Mouse (Mus musculus): ENCODE results near the gene Zdhhc8. TPM values are rescaled to one million over a fixed set of nuclear protein-coding genes. Genes with fewer than 3 reads are reported as not detected.

The Zdhhc8 gene
- polyA plus RNA-seq, 1 experiment from 2014 or later, result 13.5 TPM

DNA sequence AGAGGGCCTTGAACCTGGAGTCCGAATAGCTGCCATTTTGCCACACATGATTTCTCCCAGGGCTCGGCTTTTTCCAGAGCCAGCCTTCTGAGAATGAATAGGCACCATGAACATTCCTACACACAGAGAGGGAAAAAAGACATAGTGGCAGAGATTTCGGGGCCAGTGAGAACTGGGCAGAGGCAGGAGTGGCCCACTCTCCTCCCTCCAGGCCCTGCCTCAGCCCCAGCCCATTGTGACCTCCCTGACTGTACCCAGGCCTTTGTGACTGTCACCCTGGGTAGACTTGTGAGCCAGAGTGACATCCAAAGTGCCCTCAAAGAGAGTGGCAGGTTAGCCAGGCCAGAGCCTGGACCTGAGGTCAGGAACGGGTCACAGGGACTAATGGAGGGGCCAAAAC lies 17.4 kb downstream of the Zdhhc8 start, which contains the start of gene Ccdc188:
Gene Ccdc188, plus strand, starts transcription at position 301 of the 400 bp plus-strand sequence.
- H3K36me3 ChIP-seq (ENCODE audit: insufficient read depth, low read length), result 0 out of 2 replicates have a peak, but pooled peaks cover 1% of the 10 kb centered on the region
- no peak for DNase-seq (ENCODE audit: low spot score)
- TF ChIP-seq CTCF (IDR thresholded peaks at IDR 0.05; ENCODE audit: low read depth), result no peak
- H3K27me3 ChIP-seq (ENCODE audit: insufficient read depth, low read length), result no peaks in the 10 kb centered on the region
- ATAC-seq (replicated peaks; ENCODE audit: low FRiP score, low read depth), result no peak
- H3K9ac ChIP-seq (ENCODE audit: low read depth, low read length), result no peak within 1 kb of the TSS
- no peak within 1 kb of the TSS for H3K4me3 ChIP-seq (replicated peaks; ENCODE audit: low read depth, low read length)
- WGBS, result 91% methylated on average over 4 of the region's 4 CpGs
- no peak within 1 kb of the TSS for H3K27ac ChIP-seq
- H3K4me1 ChIP-seq (replicated peaks; ENCODE audit: insufficient read depth, low read length), result peaks cover 7% of the 10 kb centered on the region
- no peak within 1 kb of the TSS for H3K4me2 ChIP-seq (ENCODE audit: low read length)
- H3K9me3 ChIP-seq (replicated peaks; ENCODE audit: low read length), result no peaks in the 10 kb centered on the region

DNA sequence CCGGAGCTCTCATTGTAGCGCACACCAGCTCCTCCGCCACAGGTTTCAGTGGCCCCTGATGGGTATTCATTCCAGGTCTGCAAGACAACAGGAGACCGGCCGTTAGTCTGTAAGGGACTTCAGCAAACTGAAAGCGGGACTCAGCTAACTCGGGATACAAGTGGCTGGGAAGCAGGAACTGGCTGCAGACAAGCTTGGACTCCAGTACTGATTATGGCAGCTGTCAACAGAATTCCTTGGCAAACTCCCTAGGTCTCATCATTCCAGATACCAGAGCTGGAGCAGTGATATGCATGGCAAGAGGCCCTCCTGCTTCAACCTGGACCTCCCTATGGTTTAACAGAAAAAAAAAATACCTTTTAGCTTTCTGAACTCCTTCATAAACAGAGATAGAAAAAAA lies 20.1 kb downstream of the Zdhhc8 start:
- Histone ChIP-seq H3K27me3 (ENCODE audit: insufficient read depth, low read length) (no peaks in the 10 kb centered on the region), H3K4me3 (replicated peaks; ENCODE audit: low read depth, low read length) (no peak overlapping the region), H3K27ac (no peak overlapping the region), H3K36me3 (ENCODE audit: insufficient read depth, low read length) (no peaks in the 10 kb centered on the region), H3K4me2 (ENCODE audit: low read length) (no peak overlapping the region), H3K9me3 (replicated peaks; ENCODE audit: low read length) (no peaks in the 10 kb centered on the region), H3K4me1 (replicated peaks; ENCODE audit: insufficient read depth, low read length) (peaks cover 3% of the 10 kb centered on the region), H3K9ac (ENCODE audit: low read depth, low read length) (no peak overlapping the region)
- no peak for DNase-seq (ENCODE audit: low spot score)
- 79% methylated on average over 7 of the region's 7 CpGs for WGBS
- no peak for ATAC-seq (replicated peaks; ENCODE audit: low FRiP score, low read depth)
- no peak for TF ChIP-seq CTCF (IDR thresholded peaks at IDR 0.05; ENCODE audit: low read depth)

DNA sequence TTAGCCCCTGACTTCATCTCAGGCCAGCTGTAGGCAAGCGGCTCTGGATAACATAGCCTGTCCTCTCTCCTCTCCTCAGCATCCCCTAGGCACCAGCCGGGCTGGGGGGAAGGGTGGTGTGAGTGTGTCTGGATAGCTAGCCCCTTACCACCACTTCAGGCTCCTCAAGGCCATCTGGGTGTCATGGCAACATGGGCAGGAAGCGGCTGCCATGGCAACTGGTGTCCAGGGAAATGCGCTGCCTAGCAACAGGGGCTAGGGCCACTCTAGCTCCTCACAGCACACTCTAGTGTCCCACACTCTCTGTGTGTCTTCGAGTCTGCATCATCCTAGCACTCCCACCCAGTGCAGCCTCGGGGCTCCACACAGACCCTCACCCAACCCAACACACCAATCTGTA lies 21.2 kb downstream of the Zdhhc8 start:
- DNase-seq (ENCODE audit: low spot score) (no peak), ATAC-seq (replicated peaks; ENCODE audit: low FRiP score, low read depth) (no peak)
- no peaks in the 10 kb centered on the region for H3K27me3 ChIP-seq (ENCODE audit: insufficient read depth, low read length)
- no peak overlapping the region for H3K4me2 ChIP-seq (ENCODE audit: low read length)
- H3K4me1 ChIP-seq (replicated peaks; ENCODE audit: insufficient read depth, low read length), result no peaks in the 10 kb centered on the region
- no peak overlapping the region for H3K9ac ChIP-seq (ENCODE audit: low read depth, low read length)
- TF ChIP-seq CTCF (IDR thresholded peaks at IDR 0.05; ENCODE audit: low read depth), result no peak
- 41% methylated on average over 6 of the region's 6 CpGs for WGBS
- no peaks in the 10 kb centered on the region for H3K36me3 ChIP-seq (ENCODE audit: insufficient read depth, low read length)
- H3K27ac ChIP-seq, result no peak overlapping the region
- no peaks in the 10 kb centered on the region for H3K9me3 ChIP-seq (replicated peaks; ENCODE audit: low read length)
- H3K4me3 ChIP-seq (replicated peaks; ENCODE audit: low read depth, low read length), result no peak overlapping the region

DNA sequence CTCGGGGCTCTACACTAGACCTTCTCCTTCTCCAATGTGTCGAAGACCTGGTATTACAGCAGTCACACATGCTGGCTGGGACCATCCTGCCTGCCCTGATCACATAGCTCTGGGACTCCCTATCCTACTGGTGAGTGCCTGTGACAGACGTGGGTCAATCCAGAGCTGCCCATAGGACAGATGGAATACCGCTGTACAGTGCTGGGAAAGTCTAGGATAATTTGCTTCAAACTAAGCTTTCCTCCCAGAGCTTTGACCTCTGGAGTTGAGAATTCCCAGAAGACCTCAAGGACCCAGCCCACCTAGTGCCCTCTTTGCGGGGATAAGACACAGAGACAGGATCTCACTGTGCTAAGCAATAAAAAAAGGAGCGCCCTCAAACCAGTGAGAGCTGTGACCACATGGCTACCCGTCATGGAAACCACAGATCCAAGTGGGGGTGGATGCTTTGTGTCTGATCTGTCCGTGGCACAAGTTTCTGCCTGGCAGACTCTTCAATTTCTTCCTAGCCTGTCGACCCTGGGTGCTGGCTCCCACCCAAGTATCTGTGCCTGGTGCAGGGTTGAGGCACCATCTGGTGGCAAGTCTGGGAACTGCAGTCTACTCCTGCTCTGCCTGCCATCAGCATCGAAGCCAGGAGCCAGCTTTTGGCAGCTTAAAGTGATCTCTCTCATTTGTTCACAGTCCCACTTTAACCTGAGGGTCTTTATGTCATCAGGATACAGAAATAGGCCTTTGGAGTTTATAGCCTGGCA lies 23.3 kb downstream of the Zdhhc8 start:
- Histone ChIP-seq H3K27me3 (ENCODE audit: insufficient read depth, low read length) (no peaks in the 10 kb centered on the region), H3K27ac (no peak overlapping the region), H3K4me2 (ENCODE audit: low read length) (no peak overlapping the region), H3K4me3 (replicated peaks; ENCODE audit: low read depth, low read length) (no peak overlapping the region), H3K4me1 (replicated peaks; ENCODE audit: insufficient read depth, low read length) (no peaks in the 10 kb centered on the region), H3K36me3 (ENCODE audit: insufficient read depth, low read length) (no peaks in the 10 kb centered on the region), H3K9ac (ENCODE audit: low read depth, low read length) (no peak overlapping the region), H3K9me3 (replicated peaks; ENCODE audit: low read length) (no peaks in the 10 kb centered on the region)
- ATAC-seq (replicated peaks; ENCODE audit: low FRiP score, low read depth) (0 out of 2 replicates have a peak, but pooled peaks have one; percentile 24), DNase-seq (ENCODE audit: low spot score) (peak; percentile 90)
- WGBS, result 43% methylated on average over 10 of the region's 10 CpGs
- peak; percentile 99 for TF ChIP-seq CTCF (IDR thresholded peaks at IDR 0.05; ENCODE audit: low read depth)

DNA sequence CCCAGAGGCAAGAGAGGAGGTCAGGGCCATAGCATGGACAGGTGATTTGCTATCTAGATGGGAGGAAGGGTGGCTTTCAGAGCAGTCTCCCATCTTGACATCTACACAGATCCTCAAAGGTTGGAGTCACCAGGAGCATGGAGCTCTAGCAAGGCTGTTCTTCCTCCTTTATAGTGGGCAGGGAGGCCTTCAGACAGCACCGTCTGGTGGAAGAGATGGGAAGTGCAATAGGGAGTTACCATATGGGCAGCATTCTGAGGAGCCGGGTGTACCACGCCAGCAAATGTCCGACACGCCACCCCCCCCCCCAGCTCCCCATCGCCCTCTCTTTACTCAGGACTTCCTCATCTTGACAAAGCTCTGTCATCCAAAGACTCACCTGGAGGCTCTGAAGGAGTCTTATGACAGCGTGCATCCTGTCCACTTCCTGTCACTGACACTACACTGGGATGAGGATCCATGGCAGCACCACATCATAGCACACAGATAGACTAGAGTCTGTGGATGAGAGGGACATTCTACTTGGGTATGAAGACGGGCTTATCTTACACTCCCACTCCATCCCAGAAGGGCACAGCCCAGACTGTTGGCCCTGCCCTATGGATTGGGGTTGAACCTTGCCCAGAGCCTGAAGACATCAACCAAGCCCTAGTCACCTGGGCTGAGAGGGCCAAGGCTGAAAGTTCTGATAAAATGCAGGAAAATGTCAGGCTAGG lies 24.1 kb downstream of the Zdhhc8 start:
- H3K27me3 ChIP-seq (ENCODE audit: insufficient read depth, low read length), result no peaks in the 10 kb centered on the region
- DNase-seq (ENCODE audit: low spot score), result peak; percentile 80
- no peaks in the 10 kb centered on the region for H3K4me1 ChIP-seq (replicated peaks; ENCODE audit: insufficient read depth, low read length)
- H3K4me3 ChIP-seq (replicated peaks; ENCODE audit: low read depth, low read length), result no peak overlapping the region
- H3K36me3 ChIP-seq (ENCODE audit: insufficient read depth, low read length), result no peaks in the 10 kb centered on the region
- peak; percentile 90 for TF ChIP-seq CTCF (IDR thresholded peaks at IDR 0.05; ENCODE audit: low read depth)
- 23% methylated on average over 8 of the region's 8 CpGs for WGBS
- no peaks in the 10 kb centered on the region for H3K9me3 ChIP-seq (replicated peaks; ENCODE audit: low read length)
- H3K27ac ChIP-seq, result no peak overlapping the region
- no peak overlapping the region for H3K4me2 ChIP-seq (ENCODE audit: low read length)
- no peak overlapping the region for H3K9ac ChIP-seq (ENCODE audit: low read depth, low read length)
- ATAC-seq (replicated peaks; ENCODE audit: low FRiP score, low read depth), result peak; percentile 22; the same call in 1 of the 2 replicates

DNA sequence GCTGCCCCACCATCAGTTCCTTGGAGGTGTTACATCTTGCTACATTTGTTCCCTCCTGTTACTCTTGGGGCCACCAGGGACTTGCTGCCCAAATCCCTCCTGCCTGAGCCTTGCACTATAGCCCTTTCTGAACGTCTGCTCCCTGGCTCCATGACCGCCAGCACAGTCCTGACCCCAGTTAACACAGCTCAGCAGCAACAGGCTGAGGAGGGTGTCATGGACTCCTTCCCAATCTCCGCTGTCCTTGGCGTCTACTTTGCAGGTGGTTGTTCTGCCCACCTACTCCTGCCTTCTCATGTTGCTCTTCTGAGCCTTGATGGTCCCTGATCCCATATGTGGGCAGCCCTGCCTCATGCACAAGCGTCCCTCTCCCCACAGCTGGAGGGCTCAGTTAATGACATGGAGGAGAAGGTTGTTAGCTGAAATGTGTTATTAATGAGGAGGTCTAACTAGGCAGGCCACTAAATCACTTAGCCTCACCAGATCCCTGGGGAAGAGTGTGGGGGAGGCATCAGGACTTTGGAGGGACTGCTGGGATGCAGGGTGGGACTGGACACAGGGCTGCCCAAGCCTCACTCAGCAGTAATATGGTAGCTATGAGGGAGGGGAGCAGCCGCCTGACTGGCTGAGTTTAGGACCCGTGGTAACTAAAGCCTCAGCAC lies 31.4 kb downstream of the Zdhhc8 start:
- no peaks in the 10 kb centered on the region for H3K36me3 ChIP-seq (ENCODE audit: insufficient read depth, low read length)
- DNase-seq (ENCODE audit: low spot score) (peak; percentile 85), ATAC-seq (replicated peaks; ENCODE audit: low FRiP score, low read depth) (peak; percentile 77; the same call in 1 of the 2 replicates)
- H3K4me1 ChIP-seq (replicated peaks; ENCODE audit: insufficient read depth, low read length), result peaks cover 5% of the 10 kb centered on the region; the same call in 1 of the 2 replicates
- no peaks in the 10 kb centered on the region for H3K27me3 ChIP-seq (ENCODE audit: insufficient read depth, low read length)
- H3K9me3 ChIP-seq (replicated peaks; ENCODE audit: low read length), result no peaks in the 10 kb centered on the region
- H3K27ac ChIP-seq, result 0 out of 2 replicates have a peak overlapping the region, but pooled peaks have one; percentile 13
- no peak overlapping the region; the same call in 1 of the 2 replicates for H3K9ac ChIP-seq (ENCODE audit: low read depth, low read length)
- WGBS, result 14% methylated on average over 7 of the region's 7 CpGs
- H3K4me2 ChIP-seq (ENCODE audit: low read length), result no peak overlapping the region
- TF ChIP-seq CTCF (IDR thresholded peaks at IDR 0.05; ENCODE audit: low read depth), result no peak
- H3K4me3 ChIP-seq (replicated peaks; ENCODE audit: low read depth, low read length), result no peak overlapping the region
